Mouse (Mus musculus): ENCODE measurements around the gene Bcl2l11. TPM values are rescaled to one million over a fixed set of nuclear protein-coding genes. Genes with fewer than 3 reads are reported as not detected.

Bcl2l11 gene
- polyA plus RNA-seq, 1 experiment from 2014 or later, result 8.6 TPM

GRCm38 (mm10) chr2:128102086-128102485 is 23.8 kb upstream of the Bcl2l11 start:
- Histone ChIP-seq H3K4me2 (ENCODE audit: low read length) (no peak overlapping the region), H3K4me1 (ENCODE audit: control insufficient read depth, insufficient read depth, low read depth, low read length) (no peaks in the 10 kb centered on the region), H3K27ac (ENCODE audit: low read depth, low read length) (no peak overlapping the region), H3K27me3 (replicated peaks; ENCODE audit: control insufficient read depth, insufficient read depth, low read length) (no peaks in the 10 kb centered on the region), H3K4me3 (ENCODE audit: low read length) (no peak overlapping the region), H3K9me3 (ENCODE audit: control insufficient read depth, low read length) (no peaks in the 10 kb centered on the region), H3K36me3 (ENCODE audit: control insufficient read depth, insufficient read depth, low read length) (no peaks in the 10 kb centered on the region), H3K9ac (ENCODE audit: low read depth, low read length) (no peak overlapping the region)
- ATAC-seq, result no peak
- WGBS, result 92% methylated on average over 9 of the region's 9 CpGs

GRCm38 (mm10) chr2:128104815-128105214 is 21.0 kb upstream of the Bcl2l11 start:
- ATAC-seq, result no peak
- WGBS, result 72% methylated on average over 5 of the region's 5 CpGs

GRCm38 (mm10) chr2:128105651-128106050 is 20.2 kb upstream of the Bcl2l11 start:
- no peak for ATAC-seq
- Histone ChIP-seq H3K9ac (ENCODE audit: low read depth, low read length) (no peak overlapping the region), H3K9me3 (ENCODE audit: control insufficient read depth, low read length) (no peaks in the 10 kb centered on the region), H3K4me2 (ENCODE audit: low read length) (no peak overlapping the region), H3K27me3 (replicated peaks; ENCODE audit: control insufficient read depth, insufficient read depth, low read length) (no peaks in the 10 kb centered on the region), H3K4me1 (ENCODE audit: control insufficient read depth, insufficient read depth, low read depth, low read length) (no peaks in the 10 kb centered on the region), H3K27ac (ENCODE audit: low read depth, low read length) (no peak overlapping the region), H3K36me3 (ENCODE audit: control insufficient read depth, insufficient read depth, low read length) (no peaks in the 10 kb centered on the region), H3K4me3 (ENCODE audit: low read length) (no peak overlapping the region)
- whole genome bisulfite sequencing, result 88% methylated on average over 11 of the region's 11 CpGs

More at GRCm38 (mm10) chr2:128104815-128105214, 21.0 kb upstream of the Bcl2l11 start:
- H3K27me3 ChIP-seq (replicated peaks; ENCODE audit: control insufficient read depth, insufficient read depth, low read length), result no peaks in the 10 kb centered on the region
- H3K9ac ChIP-seq (ENCODE audit: low read depth, low read length), result no peak overlapping the region
- H3K4me1 ChIP-seq (ENCODE audit: control insufficient read depth, insufficient read depth, low read depth, low read length), result no peaks in the 10 kb centered on the region
- no peak overlapping the region for H3K27ac ChIP-seq (ENCODE audit: low read depth, low read length)
- H3K4me3 ChIP-seq (ENCODE audit: low read length), result no peak overlapping the region
- no peak overlapping the region for H3K4me2 ChIP-seq (ENCODE audit: low read length)
- no peaks in the 10 kb centered on the region for H3K36me3 ChIP-seq (ENCODE audit: control insufficient read depth, insufficient read depth, low read length)
- no peaks in the 10 kb centered on the region for H3K9me3 ChIP-seq (ENCODE audit: control insufficient read depth, low read length)

- Histone ChIP-seq H3K9ac (ENCODE audit: low read depth, low read length) (no peak overlapping the region), H3K4me3 (ENCODE audit: low read length) (no peak overlapping the region), H3K36me3 (ENCODE audit: control insufficient read depth, insufficient read depth, low read length) (no peaks in the 10 kb centered on the region), H3K27me3 (replicated peaks; ENCODE audit: control insufficient read depth, insufficient read depth, low read length) (no peaks in the 10 kb centered on the region), H3K27ac (ENCODE audit: low read depth, low read length) (no peak overlapping the region), H3K4me2 (ENCODE audit: low read length) (no peak overlapping the region), H3K4me1 (ENCODE audit: control insufficient read depth, insufficient read depth, low read depth, low read length) (no peaks in the 10 kb centered on the region), H3K9me3 (ENCODE audit: control insufficient read depth, low read length) (no peaks in the 10 kb centered on the region)
- no peak for ATAC-seq
- WGBS, result 77% methylated on average over 9 of the region's 9 CpGs
These were observed 14.3 kb upstream of the Bcl2l11 start for GRCm38 (mm10) chr2:128111537-128111936.

GRCm38 (mm10) chr2:128114621-128115020 is 11.2 kb upstream of the Bcl2l11 start:
- Histone ChIP-seq H3K9ac (ENCODE audit: low read depth, low read length) (no peak overlapping the region), H3K36me3 (ENCODE audit: control insufficient read depth, insufficient read depth, low read length) (no peaks in the 10 kb centered on the region), H3K4me3 (ENCODE audit: low read length) (no peak overlapping the region), H3K4me1 (ENCODE audit: control insufficient read depth, insufficient read depth, low read depth, low read length) (no peaks in the 10 kb centered on the region), H3K4me2 (ENCODE audit: low read length) (no peak overlapping the region), H3K27me3 (replicated peaks; ENCODE audit: control insufficient read depth, insufficient read depth, low read length) (no peaks in the 10 kb centered on the region), H3K9me3 (ENCODE audit: control insufficient read depth, low read length) (no peaks in the 10 kb centered on the region), H3K27ac (ENCODE audit: low read depth, low read length) (no peak overlapping the region)
- WGBS, result 83% methylated on average over 3 of the region's 3 CpGs
- ATAC-seq, result no peak

GRCm38 (mm10) chr2:128115579-128115978 is 10.3 kb upstream of the Bcl2l11 start:
- Histone ChIP-seq H3K4me2 (ENCODE audit: low read length) (no peak overlapping the region), H3K4me1 (ENCODE audit: control insufficient read depth, insufficient read depth, low read depth, low read length) (no peaks in the 10 kb centered on the region), H3K4me3 (ENCODE audit: low read length) (no peak overlapping the region), H3K9ac (ENCODE audit: low read depth, low read length) (no peak overlapping the region), H3K27me3 (replicated peaks; ENCODE audit: control insufficient read depth, insufficient read depth, low read length) (no peaks in the 10 kb centered on the region), H3K9me3 (ENCODE audit: control insufficient read depth, low read length) (no peaks in the 10 kb centered on the region), H3K27ac (ENCODE audit: low read depth, low read length) (no peak overlapping the region), H3K36me3 (ENCODE audit: control insufficient read depth, insufficient read depth, low read length) (no peaks in the 10 kb centered on the region)
- ATAC-seq, result no peak
- WGBS, result 22% methylated on average over 4 of the region's 4 CpGs

- no peak overlapping the region for H3K9ac ChIP-seq (ENCODE audit: low read depth, low read length)
- 77% methylated on average over 7 of the region's 7 CpGs for WGBS
- ATAC-seq, result no peak
These were observed 8.2 kb upstream of the Bcl2l11 start for GRCm38 (mm10) chr2:128117605-128118004.

GRCm38 (mm10) chr2:128118971-128119370 is 6.9 kb upstream of the Bcl2l11 start:
- 91% methylated on average over 9 of the region's 9 CpGs for WGBS
- H3K4me2 ChIP-seq (ENCODE audit: low read length), result no peak overlapping the region
- no peaks in the 10 kb centered on the region for H3K9me3 ChIP-seq (ENCODE audit: control insufficient read depth, low read length)
- no peaks in the 10 kb centered on the region for H3K36me3 ChIP-seq (ENCODE audit: control insufficient read depth, insufficient read depth, low read length)
- no peak overlapping the region for H3K9ac ChIP-seq (ENCODE audit: low read depth, low read length)
- H3K27ac ChIP-seq (ENCODE audit: low read depth, low read length), result no peak overlapping the region
- no peak for ATAC-seq
- H3K27me3 ChIP-seq (replicated peaks; ENCODE audit: control insufficient read depth, insufficient read depth, low read length), result peaks cover 3% of the 10 kb centered on the region; the same call in 1 of the 2 replicates
- peaks cover 15% of the 10 kb centered on the region for H3K4me1 ChIP-seq (ENCODE audit: control insufficient read depth, insufficient read depth, low read depth, low read length)
- H3K4me3 ChIP-seq (ENCODE audit: low read length), result no peak overlapping the region

More at GRCm38 (mm10) chr2:128117605-128118004, 8.2 kb upstream of the Bcl2l11 start:
- no peak overlapping the region for H3K4me2 ChIP-seq (ENCODE audit: low read length)
- no peak overlapping the region for H3K4me3 ChIP-seq (ENCODE audit: low read length)
- H3K36me3 ChIP-seq (ENCODE audit: control insufficient read depth, insufficient read depth, low read length), result no peaks in the 10 kb centered on the region
- no peak overlapping the region for H3K27ac ChIP-seq (ENCODE audit: low read depth, low read length)
- no peaks in the 10 kb centered on the region for H3K27me3 ChIP-seq (replicated peaks; ENCODE audit: control insufficient read depth, insufficient read depth, low read length)
- peaks cover under 1% of the 10 kb centered on the region; the same call in 1 of the 2 replicates for H3K4me1 ChIP-seq (ENCODE audit: control insufficient read depth, insufficient read depth, low read depth, low read length)
- no peaks in the 10 kb centered on the region for H3K9me3 ChIP-seq (ENCODE audit: control insufficient read depth, low read length)

GRCm38 (mm10) chr2:128122491-128122890 is 3.3 kb upstream of the Bcl2l11 start:
- peaks cover 33% of the 10 kb centered on the region for H3K4me1 ChIP-seq (ENCODE audit: control insufficient read depth, insufficient read depth, low read depth, low read length)
- no peak for ATAC-seq
- H3K36me3 ChIP-seq (ENCODE audit: control insufficient read depth, insufficient read depth, low read length), result no peaks in the 10 kb centered on the region
- H3K9ac ChIP-seq (ENCODE audit: low read depth, low read length), result no peak overlapping the region
- H3K4me3 ChIP-seq (ENCODE audit: low read length), result peak overlapping the region; percentile 7; the same call in 1 of the 2 replicates
- under 1% methylated on average over 9 of the region's 9 CpGs for WGBS
- no peaks in the 10 kb centered on the region for H3K9me3 ChIP-seq (ENCODE audit: control insufficient read depth, low read length)
- no peak overlapping the region for H3K27ac ChIP-seq (ENCODE audit: low read depth, low read length)
- H3K27me3 ChIP-seq (replicated peaks; ENCODE audit: control insufficient read depth, insufficient read depth, low read length), result peaks cover 7% of the 10 kb centered on the region
- H3K4me2 ChIP-seq (ENCODE audit: low read length), result peak overlapping the region; percentile 100

All from hindbrain, embryonic 16.5 days (tissue).